Mouse (Mus musculus): ENCODE results near the gene Mrpl10.

Mrpl10 gene

GRCm38 (mm10) chr11:97041022-97041899 is at the start of gene Mrpl10, which contains the start of gene Lrrc46:
Mrpl10 (plus strand) TSS chr11:97041560.
Lrrc46 (minus strand) TSS chr11:97041407.
- peak; percentile 88 for DNase-seq (ENCODE audit: low spot score)

- no peak for DNase-seq (ENCODE audit: low spot score)
Observed at GRCm38 (mm10) chr11:96992722-96993311, 48.5 kb upstream of the Mrpl10 start.

GRCm38 (mm10) chr11:96995031-96995430 is 46.3 kb upstream of the Mrpl10 start:
- no peak for DNase-seq (ENCODE audit: low spot score)

- DNase-seq (ENCODE audit: low spot score), result no peak
Observed at GRCm38 (mm10) chr11:96995836-96996772, 45.3 kb upstream of the Mrpl10 start.

- DNase-seq (ENCODE audit: low spot score), result no peak
Observed at GRCm38 (mm10) chr11:96996773-96997379, 44.5 kb upstream of the Mrpl10 start.

GRCm38 (mm10) chr11:96997380-96997956 is 43.9 kb upstream of the Mrpl10 start:
- no peak for DNase-seq (ENCODE audit: low spot score)

GRCm38 (mm10) chr11:97003170-97003569 is 38.2 kb upstream of the Mrpl10 start:
- DNase-seq (ENCODE audit: low spot score), result no peak

- no peak for DNase-seq (ENCODE audit: low spot score)
Observed at GRCm38 (mm10) chr11:97007093-97007794, 34.1 kb upstream of the Mrpl10 start.

- DNase-seq (ENCODE audit: low spot score), result no peak
Observed at GRCm38 (mm10) chr11:97009198-97009790, 32.1 kb upstream of the Mrpl10 start.

- DNase-seq (ENCODE audit: low spot score), result no peak
Observed at GRCm38 (mm10) chr11:97013121-97013670, 28.2 kb upstream of the Mrpl10 start, which contains the start of gene Sp6. Sp6 (plus strand) TSS chr11:97013394.

- DNase-seq (ENCODE audit: low spot score), result no peak
Observed at GRCm38 (mm10) chr11:97017696-97018582, 23.4 kb upstream of the Mrpl10 start.

GRCm38 (mm10) chr11:97018583-97019344 is 22.6 kb upstream of the Mrpl10 start:
- no peak for DNase-seq (ENCODE audit: low spot score)

- DNase-seq (ENCODE audit: low spot score), result no peak
Observed at GRCm38 (mm10) chr11:97019345-97019708, 22.0 kb upstream of the Mrpl10 start.

- no peak for DNase-seq (ENCODE audit: low spot score)
Observed at GRCm38 (mm10) chr11:97021121-97021765, 20.1 kb upstream of the Mrpl10 start.

GRCm38 (mm10) chr11:97021873-97022484 is 19.4 kb upstream of the Mrpl10 start:
- DNase-seq (ENCODE audit: low spot score), result peak; percentile 86

GRCm38 (mm10) chr11:97024977-97025376 is 16.4 kb upstream of the Mrpl10 start:
- no peak for DNase-seq (ENCODE audit: low spot score)

- peak; percentile 82 for DNase-seq (ENCODE audit: low spot score)
Observed at GRCm38 (mm10) chr11:97025721-97026344, 15.5 kb upstream of the Mrpl10 start.

Measured in testis, postnatal 14 days (tissue).